In genomic region chr4:106097846-106098245, GRCm38 (mm10) we compare ENCODE assay signal across 11 mouse cellular contexts.
"Had no signal": no experiment of that assay in that cellular context is flagged by ENCODE, and none has a peak within 500 bp of the region (broad histone marks: within the 10 kb centered on the region; RNA-seq: fewer than 3 reads in every experiment).

No protein-coding gene starts in this region.

- H3K4me2 ChIP-seq: limb, embryonic 15.5 days; midbrain, embryonic 13.5 days; stomach, embryonic 15.5 days had no signal

- ATAC-seq: midbrain, embryonic 13.5 days had no signal

- H3K27me3 ChIP-seq: limb, embryonic 15.5 days; midbrain, embryonic 13.5 days; stomach, embryonic 15.5 days had no signal

- DNase-seq: kidney, adult 9 months; kidney, postnatal 4 days; lung, postnatal 10 days; right cerebral cortex, postnatal 14 days; thymus, postnatal 4 days had no signal

- H3K4me3 ChIP-seq: left cerebral cortex, adult 2 months; limb, embryonic 15.5 days; midbrain, embryonic 13.5 days; stomach, embryonic 15.5 days had no signal

- H3K9me3 ChIP-seq: limb, embryonic 15.5 days; midbrain, embryonic 13.5 days; stomach, embryonic 15.5 days had no signal

- H3K36me3 ChIP-seq: limb, embryonic 15.5 days; midbrain, embryonic 13.5 days; stomach, embryonic 15.5 days had no signal

- H3K9ac ChIP-seq: limb, embryonic 15.5 days; liver, embryonic 14.5 days; midbrain, embryonic 13.5 days; stomach, embryonic 15.5 days had no signal

- H3K27ac ChIP-seq: kidney, postnatal 0 days; left cerebral cortex, adult 2 months; limb, embryonic 15.5 days; liver, embryonic 14.5 days; midbrain, embryonic 13.5 days; stomach, embryonic 15.5 days had no signal
